Mouse (Mus musculus) gonadal fat pad, adult 2 months (tissue): ENCODE results near the gene C2cd2. TPM values are rescaled to one million over a fixed set of nuclear protein-coding genes. Genes with fewer than 3 reads are reported as not detected.
A peak's percentile ranks its signal among the peaks of the same experiment; 100 is the strongest.

Experiments
- DNase-seq: peaks from one replicate; pipeline ENCODE4 v3.0.0-alpha.2; 2012; ENCODE audit warnings: low read depth
- polyA plus RNA-seq: library from polyadenylated mRNA; depleted of rRNA; stranded (reverse); fragments of >200 nt; gene quantifications from 2 replicates; pipeline ENCODE4 v1.2.3, GENCODE M21; 2012

C2cd2 gene
- polyA plus RNA-seq, 1 experiment, result 13.2 TPM

DNA sequence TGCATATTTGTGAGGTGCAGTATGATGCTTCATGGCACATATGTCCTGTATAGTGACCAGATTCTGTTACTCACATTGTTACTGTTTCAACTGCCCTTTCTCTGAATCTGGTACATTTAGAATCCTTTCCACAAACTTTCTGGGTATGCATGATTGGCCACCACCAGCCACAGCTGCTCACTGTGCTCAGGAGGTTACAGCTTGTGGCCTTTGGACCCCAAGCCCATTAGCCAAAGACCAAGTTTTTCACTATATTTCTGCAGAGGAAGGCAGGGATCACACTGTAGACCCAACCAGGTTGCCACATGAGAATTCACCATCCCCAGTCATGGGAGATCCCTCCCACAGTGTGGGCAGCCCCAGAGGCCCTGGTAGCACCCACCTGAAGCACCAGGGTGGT, 79.5 kb downstream of the C2cd2 start:
- DNase-seq, result no peak

GRCm38 (mm10) chr16:97879134-97879533, 83.3 kb downstream of the C2cd2 start:
- DNase-seq, result no peak

- no peak for DNase-seq
These were observed 84.9 kb downstream of the C2cd2 start for GRCm38 (mm10) chr16:97877502-97877901.

- no peak for DNase-seq
These were observed 87.3 kb downstream of the C2cd2 start for GRCm38 (mm10) chr16:97875101-97875500.

DNA sequence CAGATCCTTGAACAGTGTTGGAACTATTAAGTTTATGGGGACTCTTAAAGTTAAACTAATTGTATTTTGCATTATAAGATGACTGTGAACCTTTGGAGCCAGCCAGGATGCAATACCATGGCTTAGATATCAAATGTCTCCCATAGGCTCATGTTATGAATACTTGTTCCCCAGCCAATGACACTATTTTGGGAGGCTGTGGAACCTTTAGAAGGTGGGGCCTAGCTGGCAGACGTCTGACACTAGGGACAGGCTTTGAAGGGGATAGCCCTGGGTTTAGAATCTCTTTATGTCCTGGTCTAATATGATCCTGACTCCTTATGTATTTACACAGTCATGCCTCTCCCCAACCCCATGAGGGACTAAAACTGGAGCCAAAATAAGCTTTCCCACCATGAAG, 88.0 kb downstream of the C2cd2 start:
- no peak for DNase-seq

DNA sequence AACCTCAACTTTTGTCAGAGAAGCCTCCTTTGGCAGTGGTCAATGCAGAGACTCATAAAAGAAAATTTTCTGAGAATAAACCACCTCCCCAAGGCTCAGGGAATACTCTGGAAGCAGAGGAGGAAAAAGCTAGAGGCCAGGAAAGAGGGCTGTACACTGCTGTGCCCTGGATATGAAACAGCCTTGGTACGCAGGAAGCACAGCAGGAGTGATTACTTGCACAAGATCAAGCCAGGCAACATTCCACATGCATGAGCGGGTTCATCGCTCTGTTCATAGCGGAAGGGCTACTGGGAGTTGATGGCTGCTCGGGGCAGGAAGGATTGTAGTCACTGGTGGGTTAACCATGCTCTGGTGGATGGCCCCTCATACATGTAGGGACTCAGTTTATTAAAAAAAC, 89.7 kb downstream of the C2cd2 start:
- DNase-seq, result no peak

GRCm38 (mm10) chr16:97869193-97870102, 93.0 kb downstream of the C2cd2 start:
- no peak for DNase-seq

DNA sequence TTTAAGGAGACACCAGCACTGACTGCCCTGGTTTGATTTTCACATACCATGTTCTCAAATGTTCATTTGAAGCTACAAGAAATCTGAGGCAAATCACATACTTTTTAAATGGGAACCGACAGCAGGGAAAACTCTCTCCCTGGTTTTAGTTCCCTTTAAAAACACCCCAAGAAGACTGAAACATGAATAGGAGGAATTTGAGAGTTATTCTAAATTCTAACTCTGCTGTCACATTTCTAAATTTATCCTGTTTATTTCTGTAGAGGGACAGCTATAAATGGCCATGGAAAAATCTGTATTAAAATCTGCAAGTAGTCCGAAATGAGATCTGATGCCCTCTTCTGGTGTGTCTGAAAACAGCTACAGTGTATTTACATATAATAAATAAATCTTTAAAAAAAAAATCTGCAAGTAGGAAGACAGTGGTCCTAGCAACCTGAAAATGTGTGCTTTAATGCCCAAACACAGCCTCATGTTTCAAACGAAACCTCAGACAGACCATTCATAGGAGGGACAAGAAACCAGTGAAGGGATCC, 98.4 kb downstream of the C2cd2 start:
- no peak for DNase-seq

DNA sequence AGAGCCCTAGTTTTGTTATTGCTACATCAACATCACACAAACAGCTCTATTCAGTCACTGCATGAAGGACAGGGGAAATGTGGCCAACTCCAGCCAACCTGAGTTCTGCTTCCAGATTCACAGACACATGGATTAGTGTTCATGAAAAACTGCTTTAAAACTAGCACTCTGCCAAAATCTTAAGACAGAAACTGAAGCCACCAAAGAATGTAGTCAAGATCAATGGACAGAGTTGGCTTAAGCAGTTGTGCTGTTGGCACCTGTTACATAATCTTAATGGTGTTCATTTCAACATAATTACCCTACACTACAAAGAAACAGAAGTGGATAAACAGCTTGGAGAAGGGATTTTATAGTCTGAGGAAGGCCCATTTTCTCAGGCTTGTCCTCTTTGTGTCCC, 106.3 kb downstream of the C2cd2 start:
- DNase-seq, result peak; percentile 58

DNA sequence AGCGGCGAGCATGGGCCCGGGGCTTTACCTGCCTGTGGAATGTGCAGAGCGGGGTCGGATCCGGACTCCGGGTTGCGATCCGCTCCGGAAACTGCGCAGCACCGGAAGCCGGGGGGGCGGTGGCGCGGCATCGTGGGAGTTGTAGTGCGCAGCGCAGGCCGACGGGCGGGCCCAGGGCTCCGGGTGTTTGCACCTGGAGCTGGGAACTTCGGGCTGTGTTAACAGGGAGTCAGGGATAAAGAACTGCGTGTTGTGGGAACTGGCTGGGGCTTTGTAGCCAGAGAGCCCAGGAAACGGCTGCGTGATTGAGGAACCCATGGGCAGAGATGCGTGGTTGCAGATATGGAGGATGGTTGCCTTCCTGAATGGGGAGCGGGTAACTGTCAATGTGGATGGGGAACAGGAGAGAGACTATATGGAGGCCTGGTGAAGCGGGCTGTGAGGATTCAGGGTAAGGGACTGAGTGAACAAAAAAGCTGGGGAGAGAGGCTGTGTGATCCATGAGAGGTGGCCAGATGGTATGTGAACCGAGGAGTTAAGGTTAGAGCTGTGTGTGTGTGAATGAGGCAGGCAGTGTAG, 110.6 kb downstream of the C2cd2 start, which contains the start of gene Prdm15:
Prdm15 (minus strand) TSS at position 110 of the 579 bp plus-strand sequence.
- DNase-seq, result no peak

- DNase-seq, result no peak
These were observed 111.2 kb downstream of the C2cd2 start for GRCm38 (mm10) chr16:97851061-97851740.

DNA sequence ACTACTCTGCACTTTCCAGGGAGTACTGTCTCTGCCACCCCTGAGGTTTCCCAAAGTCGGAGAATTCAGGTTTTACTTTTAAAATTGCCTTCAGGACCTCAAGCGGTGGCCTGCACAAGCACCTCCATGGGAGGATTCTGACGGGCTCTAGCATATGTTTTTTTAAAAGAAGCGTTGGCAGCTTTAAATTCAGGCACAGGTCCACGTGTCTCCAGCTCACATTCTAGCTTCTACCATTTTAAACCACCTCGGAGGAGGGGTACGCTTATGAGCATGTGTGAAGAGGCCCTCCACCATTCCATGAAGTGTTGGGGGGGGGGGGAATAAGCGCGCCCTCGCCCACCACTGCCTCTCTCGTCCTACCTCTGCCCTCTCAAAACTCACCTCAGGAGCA, 111.7 kb downstream of the C2cd2 start:
- no peak for DNase-seq

DNA sequence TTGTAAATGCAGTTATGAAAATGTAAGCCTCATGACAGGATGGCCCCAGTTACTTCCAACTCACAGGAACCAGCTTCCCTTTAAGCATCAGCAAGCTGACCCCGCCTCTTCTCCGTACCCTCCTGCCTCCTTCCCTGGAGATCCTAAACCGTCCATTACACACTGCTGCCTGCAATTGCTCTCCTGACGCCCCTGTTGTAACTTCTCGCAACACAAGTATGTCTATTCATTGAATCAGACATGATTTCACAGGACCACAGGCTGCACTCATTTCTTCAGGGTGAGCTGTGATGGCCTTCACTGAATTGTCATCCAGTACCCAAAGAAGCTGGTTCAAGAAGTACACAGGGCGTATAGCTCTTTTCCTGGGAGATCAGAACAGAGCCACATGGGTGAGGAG, 113.6 kb downstream of the C2cd2 start:
- no peak for DNase-seq

DNA sequence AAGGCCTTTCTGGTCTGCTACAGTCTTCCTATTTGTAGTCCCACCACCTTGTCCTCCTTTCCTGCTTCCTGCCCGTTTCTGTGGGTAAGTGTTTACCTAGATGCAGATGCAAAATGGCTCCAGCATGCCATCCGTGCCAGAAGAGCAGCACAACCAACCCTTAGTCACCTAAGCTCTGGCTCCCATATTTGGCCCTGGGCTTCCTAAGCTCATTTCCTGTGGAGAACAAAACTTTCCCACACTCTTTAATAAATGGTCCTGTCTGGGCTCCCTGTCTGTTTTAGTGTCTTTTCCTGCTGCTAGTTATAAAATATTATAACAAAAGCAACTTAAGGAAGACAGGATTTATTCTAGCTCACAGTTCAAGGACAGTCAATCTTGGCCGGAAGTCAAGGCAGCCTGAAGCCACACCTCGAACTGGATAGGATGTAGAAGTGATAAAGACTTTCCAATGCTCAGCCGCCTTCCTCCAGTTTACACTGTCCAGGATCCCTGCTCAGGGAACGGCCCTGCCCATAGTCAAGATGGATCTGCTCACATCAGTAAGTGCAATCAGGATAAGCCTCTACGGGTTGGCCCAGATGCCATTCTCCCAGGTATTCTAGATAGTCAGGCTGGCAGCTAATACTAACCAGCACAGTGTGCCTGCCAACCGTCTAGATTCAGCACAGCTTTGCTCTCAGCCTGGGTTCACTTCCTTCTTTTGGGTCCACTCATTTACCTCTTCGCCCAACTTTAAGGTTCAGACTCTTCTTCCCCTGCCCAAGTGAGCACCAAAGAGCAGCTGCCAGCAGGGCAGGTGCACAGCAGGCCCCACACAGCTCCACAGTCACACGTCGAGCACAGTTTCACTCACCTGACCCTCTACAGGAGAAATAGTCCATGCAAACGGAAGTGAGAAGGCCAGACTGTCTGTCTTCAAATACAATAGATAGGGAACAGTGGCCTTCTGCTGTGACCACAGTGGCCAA, 117.1 kb downstream of the C2cd2 start:
- DNase-seq, result no peak

DNA sequence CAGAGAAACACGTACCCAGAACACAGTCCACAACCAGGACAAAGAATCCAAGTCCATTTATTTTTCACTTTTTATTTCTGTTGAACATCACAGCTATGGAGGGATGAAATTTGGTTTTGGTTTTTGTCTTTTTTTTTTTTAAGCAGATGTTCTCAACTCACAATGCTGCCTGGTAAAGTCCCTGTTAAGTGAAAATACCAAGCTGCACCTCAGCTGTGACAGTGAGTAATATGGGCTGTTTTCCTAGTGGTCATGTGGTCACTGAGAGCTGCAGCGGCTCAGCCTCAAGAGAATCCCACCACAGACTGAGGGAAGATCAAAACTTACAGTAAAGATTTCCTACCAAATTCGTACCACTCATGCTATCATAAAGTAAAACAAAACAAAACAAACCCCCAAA, 130.2 kb downstream of the C2cd2 start:
- no peak for DNase-seq

- no peak for DNase-seq
These were observed 134.2 kb downstream of the C2cd2 start for GRCm38 (mm10) chr16:97828207-97828606.

DNA sequence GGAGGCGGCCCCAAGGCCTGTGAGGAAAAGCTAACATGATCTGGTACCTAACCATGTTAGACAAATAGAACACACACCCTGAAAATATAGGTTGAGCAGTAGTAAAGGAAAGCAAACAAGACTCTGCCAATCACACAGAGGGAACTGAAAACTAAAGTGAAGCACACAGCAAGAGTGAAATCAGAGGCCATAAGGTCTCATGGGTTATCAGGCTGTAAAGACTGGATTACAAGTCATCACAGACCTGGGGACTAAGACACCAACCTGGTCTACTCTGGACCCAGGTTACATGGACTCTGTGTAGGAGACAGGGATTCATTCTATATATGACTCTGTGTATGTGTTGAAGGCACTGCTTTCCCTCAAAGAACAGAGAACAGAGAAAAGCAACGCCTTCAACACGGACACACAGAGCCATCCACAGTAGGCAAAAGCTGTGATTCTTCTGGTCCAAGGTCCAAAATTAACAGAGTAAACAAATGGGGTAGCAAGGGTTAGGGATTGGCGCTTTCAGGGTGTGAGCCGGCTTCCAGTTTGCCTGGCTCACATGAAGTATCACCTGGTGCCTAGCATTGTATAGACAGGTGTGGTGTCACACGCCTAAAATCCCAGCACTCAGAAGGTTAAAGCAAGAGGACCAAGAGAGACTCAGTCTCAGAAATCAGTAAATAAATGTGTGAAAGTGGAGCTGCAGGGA, 138.9 kb downstream of the C2cd2 start:
- DNase-seq, result no peak

- DNase-seq, result no peak
These were observed 142.9 kb downstream of the C2cd2 start for GRCm38 (mm10) chr16:97819532-97819931.

- DNase-seq, result no peak
These were observed 145.0 kb downstream of the C2cd2 start for GRCm38 (mm10) chr16:97817414-97817813.

GRCm38 (mm10) chr16:97815269-97815668, 147.1 kb downstream of the C2cd2 start:
- DNase-seq, result no peak

- no peak for DNase-seq
These were observed 148.3 kb downstream of the C2cd2 start for GRCm38 (mm10) chr16:97814060-97814459.
